Mouse (Mus musculus): Measurements from ENCODE around the gene C1ql4. TPM values are rescaled to one million over a fixed set of nuclear protein-coding genes. Genes with fewer than 3 reads are reported as not detected.
"Not testable (repeated sequence)": the region's sequence is repeated elsewhere in the genome, so short reads cannot be mapped to it uniquely, and the experiment has no call there.

C1ql4 gene
- polyA plus RNA-seq, 1 experiment = not detected

GRCm38 (mm10) chr15:99055511-99055961, 32.1 kb downstream of the C1ql4 start:
- no peaks in the 10 kb centered on the region for H3K4me1 ChIP-seq (ENCODE audit: control insufficient read depth, insufficient read depth, low read length)
- H3K4me3 ChIP-seq (ENCODE audit: insufficient read depth, low read length) = no peak overlapping the region
- H3K27ac ChIP-seq (ENCODE audit: insufficient read depth, low read length) = no peak overlapping the region
- TF ChIP-seq POLR2A (IDR thresholded peaks at IDR 0.05; ENCODE audit: extremely low read depth, insufficient read depth, low read length) = no peak
- no peak for TF ChIP-seq CTCF (IDR thresholded peaks at IDR 0.05; ENCODE audit: extremely low read depth, insufficient read depth, low read length)

DNA sequence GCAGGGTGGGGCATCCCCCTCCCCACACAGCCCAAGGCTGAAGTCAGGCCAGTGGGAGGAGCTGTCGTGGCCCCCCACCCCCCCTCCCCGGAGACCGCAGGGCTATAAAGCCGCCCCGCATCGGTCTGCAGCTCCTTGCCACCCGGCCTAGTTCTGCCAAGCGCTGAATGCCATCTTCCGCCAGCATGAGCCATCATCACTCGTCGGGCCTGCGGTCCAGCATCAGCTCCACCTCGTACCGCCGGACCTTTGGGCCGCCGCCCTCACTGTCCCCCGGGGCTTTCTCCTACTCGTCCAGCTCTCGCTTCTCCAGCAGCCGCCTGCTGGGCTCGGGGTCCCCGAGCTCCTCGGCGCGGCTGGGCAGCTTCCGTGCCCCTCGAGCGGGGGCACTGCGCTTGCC, 32.6 kb downstream of the C1ql4 start, which contains the start of gene Prph:
Gene Prph (plus strand): TSS at position 135 of the 400 bp plus-strand sequence.
- TF ChIP-seq CTCF (IDR thresholded peaks at IDR 0.05; ENCODE audit: extremely low read depth, insufficient read depth, low read length) (no peak), POLR2A (IDR thresholded peaks at IDR 0.05; ENCODE audit: extremely low read depth, insufficient read depth, low read length) (no peak)
- H3K27ac ChIP-seq (ENCODE audit: insufficient read depth, low read length) = no peak within 1 kb of the TSS
- H3K4me3 ChIP-seq (ENCODE audit: insufficient read depth, low read length) = no peak within 1 kb of the TSS
- H3K4me1 ChIP-seq (ENCODE audit: control insufficient read depth, insufficient read depth, low read length) = no peaks in the 10 kb centered on the region

- Histone ChIP-seq H3K27ac (ENCODE audit: insufficient read depth, low read length) (no peak overlapping the region), H3K4me1 (ENCODE audit: control insufficient read depth, insufficient read depth, low read length) (no peaks in the 10 kb centered on the region), H3K4me3 (ENCODE audit: insufficient read depth, low read length) (no peak overlapping the region)
- TF ChIP-seq CTCF (IDR thresholded peaks at IDR 0.05; ENCODE audit: extremely low read depth, insufficient read depth, low read length) (no peak), POLR2A (IDR thresholded peaks at IDR 0.05; ENCODE audit: extremely low read depth, insufficient read depth, low read length) (no peak)
These were observed 34.2 kb downstream of the C1ql4 start for GRCm38 (mm10) chr15:99053373-99053772.

DNA sequence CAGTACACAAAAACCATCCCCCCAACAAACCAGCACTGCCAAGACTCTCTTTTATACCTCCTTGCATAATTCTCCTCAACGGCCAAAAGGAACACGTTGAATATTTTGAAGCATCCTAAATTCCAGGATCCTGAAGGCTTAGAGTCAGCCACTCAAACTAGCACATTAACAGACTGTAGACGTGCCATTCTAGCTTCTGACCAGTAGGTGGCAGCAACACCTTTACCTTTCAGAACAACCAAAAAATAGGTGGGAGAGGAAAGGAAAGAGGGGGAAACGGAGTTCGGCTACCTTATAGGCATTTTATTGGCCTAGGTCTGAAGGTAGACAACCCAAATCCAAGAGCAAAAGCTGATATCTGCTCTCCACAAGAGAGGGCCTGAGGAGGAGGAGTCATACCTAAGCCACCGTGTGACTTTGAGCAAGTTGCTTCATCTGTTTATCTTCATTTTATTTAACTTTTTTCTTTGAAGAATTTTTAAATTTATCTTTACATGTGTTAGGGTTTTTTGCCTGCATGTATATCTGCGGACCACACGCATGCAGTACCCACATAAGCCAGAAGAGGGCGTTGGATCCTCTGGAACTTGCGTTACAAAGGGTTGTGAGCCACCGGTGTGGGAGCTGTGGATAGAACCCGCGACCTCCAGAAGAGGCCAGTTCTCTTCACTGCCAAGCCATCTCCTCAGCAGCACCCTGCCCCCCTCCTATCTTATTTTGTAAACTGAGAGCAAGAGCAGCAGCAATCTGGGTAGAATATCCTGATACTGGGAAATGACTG, 38.0 kb downstream of the C1ql4 start:
- TF ChIP-seq POLR2A (IDR thresholded peaks at IDR 0.05; ENCODE audit: extremely low read depth, insufficient read depth, low read length) (no peak), CTCF (IDR thresholded peaks at IDR 0.05; ENCODE audit: extremely low read depth, insufficient read depth, low read length) (peak; percentile 85)
- Histone ChIP-seq H3K4me3 (ENCODE audit: insufficient read depth, low read length) (no peak overlapping the region), H3K27ac (ENCODE audit: insufficient read depth, low read length) (no peak overlapping the region), H3K4me1 (ENCODE audit: control insufficient read depth, insufficient read depth, low read length) (no peaks in the 10 kb centered on the region)

DNA sequence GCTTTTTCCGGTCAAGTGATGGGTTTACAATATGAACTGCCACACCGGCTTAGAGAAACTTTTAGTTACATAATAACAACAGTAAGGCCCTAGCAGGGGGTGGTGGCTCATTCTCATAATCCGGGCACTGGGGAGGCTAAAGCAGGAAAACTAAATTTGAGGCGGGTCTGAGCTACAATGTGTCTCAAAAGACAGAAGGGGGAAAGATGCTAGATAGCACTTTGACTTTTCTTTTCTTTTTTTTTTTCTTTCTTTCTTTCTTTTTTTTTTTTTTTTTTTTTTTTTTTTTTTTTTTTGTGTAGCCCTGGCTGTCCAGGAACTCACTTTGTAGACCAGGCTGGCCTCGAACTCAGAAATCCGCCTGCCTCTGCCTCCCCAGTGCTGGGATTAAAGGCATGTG, 41.9 kb downstream of the C1ql4 start:
- H3K4me3 ChIP-seq (ENCODE audit: insufficient read depth, low read length); H3K4me1 ChIP-seq (ENCODE audit: control insufficient read depth, insufficient read depth, low read length); H3K27ac ChIP-seq (ENCODE audit: insufficient read depth, low read length): not testable (repeated sequence)

- H3K4me1 ChIP-seq (ENCODE audit: control insufficient read depth, insufficient read depth, low read length) = no peaks in the 10 kb centered on the region
- no peak overlapping the region for H3K27ac ChIP-seq (ENCODE audit: insufficient read depth, low read length)
- TF ChIP-seq CTCF (IDR thresholded peaks at IDR 0.05; ENCODE audit: extremely low read depth, insufficient read depth, low read length) = no peak
- TF ChIP-seq POLR2A (IDR thresholded peaks at IDR 0.05; ENCODE audit: extremely low read depth, insufficient read depth, low read length) = no peak
- H3K4me3 ChIP-seq (ENCODE audit: insufficient read depth, low read length) = no peak overlapping the region
These were observed 42.8 kb downstream of the C1ql4 start for GRCm38 (mm10) chr15:99044854-99045253.

GRCm38 (mm10) chr15:99042334-99042733, 45.3 kb downstream of the C1ql4 start:
- TF ChIP-seq POLR2A (IDR thresholded peaks at IDR 0.05; ENCODE audit: extremely low read depth, insufficient read depth, low read length) (no peak), CTCF (IDR thresholded peaks at IDR 0.05; ENCODE audit: extremely low read depth, insufficient read depth, low read length) (no peak)
- no peaks in the 10 kb centered on the region for H3K4me1 ChIP-seq (ENCODE audit: control insufficient read depth, insufficient read depth, low read length)
- no peak overlapping the region for H3K4me3 ChIP-seq (ENCODE audit: insufficient read depth, low read length)
- no peak overlapping the region for H3K27ac ChIP-seq (ENCODE audit: insufficient read depth, low read length)

GRCm38 (mm10) chr15:99040920-99041856, 46.4 kb downstream of the C1ql4 start:
- Histone ChIP-seq H3K4me3 (ENCODE audit: insufficient read depth, low read length) (no peak overlapping the region), H3K27ac (ENCODE audit: insufficient read depth, low read length) (no peak overlapping the region), H3K4me1 (ENCODE audit: control insufficient read depth, insufficient read depth, low read length) (no peaks in the 10 kb centered on the region)
- TF ChIP-seq POLR2A (IDR thresholded peaks at IDR 0.05; ENCODE audit: extremely low read depth, insufficient read depth, low read length) (no peak), CTCF (IDR thresholded peaks at IDR 0.05; ENCODE audit: extremely low read depth, insufficient read depth, low read length) (no peak)

DNA sequence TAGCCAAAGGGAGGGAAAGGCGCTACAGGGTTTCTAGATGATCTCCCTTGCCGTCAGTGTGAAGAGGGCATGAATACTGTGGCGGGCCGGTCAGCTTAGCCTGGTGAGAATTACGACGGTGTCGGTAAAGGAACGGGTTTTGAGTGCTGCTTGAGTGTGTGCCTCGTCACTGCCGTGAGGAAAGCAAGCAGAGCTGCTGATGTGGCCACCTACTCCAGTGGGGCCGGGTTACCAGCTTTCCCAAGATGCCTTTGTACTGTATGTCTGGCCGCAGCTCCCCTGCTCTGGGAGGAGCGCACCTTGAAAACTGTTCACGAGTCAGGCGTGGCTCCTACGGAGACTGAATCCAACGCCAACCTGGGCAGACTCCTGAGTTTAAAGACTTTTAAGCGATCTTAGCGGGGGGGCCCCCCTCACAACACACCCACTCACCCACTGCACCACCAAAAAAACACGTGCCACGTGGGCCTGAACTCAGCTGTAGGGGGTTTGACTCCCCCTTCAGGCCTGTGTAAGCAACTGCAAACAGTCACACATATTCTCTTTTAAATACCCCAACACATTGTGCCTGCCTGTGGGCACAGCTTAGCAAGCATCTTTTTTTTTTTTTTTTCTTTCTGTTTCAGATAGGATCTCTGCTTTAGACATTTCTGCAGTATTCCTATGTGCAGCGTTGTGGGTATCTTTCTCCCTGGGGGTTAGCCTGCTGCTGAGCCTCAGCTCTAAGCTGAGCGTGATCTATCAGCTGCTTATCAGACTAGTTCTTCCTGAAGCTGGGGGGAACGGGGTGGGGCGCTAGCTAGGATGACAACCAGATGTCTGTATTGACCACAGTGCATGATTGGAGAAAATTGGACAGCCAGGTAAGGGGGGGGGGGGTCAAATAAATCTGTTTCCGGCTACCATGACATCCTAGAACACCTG, 47.4 kb downstream of the C1ql4 start:
- TF ChIP-seq CTCF (IDR thresholded peaks at IDR 0.05; ENCODE audit: extremely low read depth, insufficient read depth, low read length) = no peak
- TF ChIP-seq POLR2A (IDR thresholded peaks at IDR 0.05; ENCODE audit: extremely low read depth, insufficient read depth, low read length) = no peak

More for the DNA sequence above, 47.4 kb downstream of the C1ql4 start:
- Histone ChIP-seq H3K4me1 (ENCODE audit: control insufficient read depth, insufficient read depth, low read length) (no peaks in the 10 kb centered on the region), H3K27ac (ENCODE audit: insufficient read depth, low read length) (no peak overlapping the region), H3K4me3 (ENCODE audit: insufficient read depth, low read length) (no peak overlapping the region)

Data from cortical plate, adult 2 months (tissue).